Mouse (Mus musculus): ENCODE data around the gene Mettl27. TPM values are rescaled to one million over a fixed set of nuclear protein-coding genes. Genes with fewer than 3 reads are reported as not detected.
"Not testable (repeated sequence)": the region's sequence is repeated elsewhere in the genome, so short reads cannot be mapped to it uniquely, and the experiment has no call there.

Mettl27 gene
- total and polyA plus RNA-seq, 2 experiments from 2014 or later = 8.5 to 10.9 TPM

- DNase-seq (ENCODE audit: low spot score) (no peak), ATAC-seq (no peak)
- H3K4me1 ChIP-seq (ENCODE audit: insufficient read depth, low read length) = peaks cover 4% of the 10 kb centered on the region; the same call in 1 of the 2 replicates
- no peaks in the 10 kb centered on the region for H3K9me3 ChIP-seq (ENCODE audit: low read length)
- WGBS = 34% methylated on average over 5 of the region's 5 CpGs
- H3K27ac ChIP-seq = no peak overlapping the region
- TF ChIP-seq CTCF (IDR thresholded peaks at IDR 0.05; ENCODE audit: low read depth) = no peak
- no peak overlapping the region for H3K4me3 ChIP-seq (ENCODE audit: low read length)
- no peak overlapping the region for H3K9ac ChIP-seq (replicated peaks; ENCODE audit: low read length)
- no peak overlapping the region for H3K4me2 ChIP-seq (ENCODE audit: low read depth, low read length)
- no peaks in the 10 kb centered on the region for H3K36me3 ChIP-seq (ENCODE audit: insufficient read depth, low read length)
- H3K27me3 ChIP-seq (ENCODE audit: insufficient read depth, low read length) = no peaks in the 10 kb centered on the region
These were observed 31.4 kb downstream of the Mettl27 start for GRCm38 (mm10) chr5:134963546-134963945.

GRCm38 (mm10) chr5:134964655-134965054 is 32.5 kb downstream of the Mettl27 start:
- H3K27me3 ChIP-seq (ENCODE audit: insufficient read depth, low read length); H3K4me3 ChIP-seq (ENCODE audit: low read length); H3K9ac ChIP-seq (replicated peaks; ENCODE audit: low read length); ATAC-seq; H3K36me3 ChIP-seq (ENCODE audit: insufficient read depth, low read length); H3K27ac ChIP-seq; DNase-seq (ENCODE audit: low spot score); H3K4me1 ChIP-seq (ENCODE audit: insufficient read depth, low read length); H3K4me2 ChIP-seq (ENCODE audit: low read depth, low read length); H3K9me3 ChIP-seq (ENCODE audit: low read length): not testable (repeated sequence)

- Histone ChIP-seq H3K4me1 (ENCODE audit: insufficient read depth, low read length) (peaks cover 4% of the 10 kb centered on the region; the same call in 1 of the 2 replicates), H3K9ac (replicated peaks; ENCODE audit: low read length) (no peak overlapping the region), H3K27me3 (ENCODE audit: insufficient read depth, low read length) (no peaks in the 10 kb centered on the region), H3K4me3 (ENCODE audit: low read length) (peak overlapping the region; percentile 23), H3K9me3 (ENCODE audit: low read length) (no peaks in the 10 kb centered on the region), H3K36me3 (ENCODE audit: insufficient read depth, low read length) (no peaks in the 10 kb centered on the region), H3K27ac (no peak overlapping the region), H3K4me2 (ENCODE audit: low read depth, low read length) (peak overlapping the region; percentile 54)
- peak; percentile 85 for TF ChIP-seq CTCF (IDR thresholded peaks at IDR 0.05; ENCODE audit: low read depth)
- DNase-seq (ENCODE audit: low spot score) = peak; percentile 90
- ATAC-seq = peak; percentile 56; the same call in 1 of the 2 replicates
- WGBS = 8% methylated on average over 10 of the region's 10 CpGs
These were observed 33.3 kb downstream of the Mettl27 start for GRCm38 (mm10) chr5:134965473-134965851.

DNA sequence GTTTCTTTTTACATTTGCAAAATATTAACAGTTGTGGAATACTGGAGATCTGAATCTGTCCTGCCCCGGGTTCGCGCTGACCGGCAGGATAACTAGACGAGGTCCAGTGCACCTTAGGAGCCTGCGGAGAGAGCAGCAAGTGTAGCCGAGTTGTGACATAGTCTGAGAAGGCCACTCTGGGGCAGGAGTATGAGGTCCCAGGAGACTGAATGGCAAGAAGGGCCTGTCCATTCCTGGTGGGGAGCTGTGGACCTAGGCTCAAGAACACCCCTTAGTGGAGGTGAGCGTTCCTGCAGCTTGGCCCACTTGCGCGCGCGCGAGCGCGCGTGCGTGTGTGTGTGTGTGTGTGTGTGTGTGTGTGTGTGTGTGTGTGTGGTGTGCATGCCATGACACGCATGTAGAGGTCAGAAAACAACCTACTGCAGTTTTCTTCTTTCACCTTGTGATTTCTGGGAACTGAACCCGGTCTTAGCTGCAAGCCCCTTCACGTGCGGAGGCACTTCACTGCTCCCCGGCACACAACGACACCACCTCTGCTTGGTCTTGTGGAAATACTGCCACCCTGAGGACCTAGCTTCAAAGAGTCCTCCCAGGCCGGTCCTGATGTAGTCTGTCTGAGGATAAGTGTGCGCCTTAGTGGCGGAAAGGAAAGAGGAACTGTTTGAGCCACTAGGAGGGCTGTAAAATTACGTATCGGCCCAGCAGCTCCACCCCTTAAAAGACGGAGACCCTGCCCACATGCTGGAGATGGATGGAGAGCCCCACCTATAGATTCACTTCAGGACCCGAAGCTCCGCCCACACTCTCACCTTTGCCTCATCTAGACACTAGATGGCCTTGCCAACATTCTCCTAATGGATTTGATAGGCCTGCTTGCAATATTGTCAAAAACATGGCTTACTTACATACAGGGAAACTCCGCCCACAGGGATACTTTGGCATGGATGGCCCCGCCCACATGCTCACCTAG is 34.0 kb downstream of the Mettl27 start:
- Histone ChIP-seq H3K27me3 (ENCODE audit: insufficient read depth, low read length) (no peaks in the 10 kb centered on the region), H3K4me1 (ENCODE audit: insufficient read depth, low read length) (peaks cover 4% of the 10 kb centered on the region; the same call in 1 of the 2 replicates), H3K9me3 (ENCODE audit: low read length) (no peaks in the 10 kb centered on the region), H3K4me2 (ENCODE audit: low read depth, low read length) (peak overlapping the region; percentile 54), H3K9ac (replicated peaks; ENCODE audit: low read length) (no peak overlapping the region), H3K4me3 (ENCODE audit: low read length) (peak overlapping the region; percentile 23), H3K27ac (no peak overlapping the region), H3K36me3 (ENCODE audit: insufficient read depth, low read length) (no peaks in the 10 kb centered on the region)
- TF ChIP-seq CTCF (IDR thresholded peaks at IDR 0.05; ENCODE audit: low read depth) = peak; percentile 43; the same call in 1 of the 2 replicates
- 7% methylated on average over 24 of the region's 33 CpGs for WGBS
- DNase-seq (ENCODE audit: low spot score) (peak; percentile 76), ATAC-seq (peak; percentile 80)

DNA sequence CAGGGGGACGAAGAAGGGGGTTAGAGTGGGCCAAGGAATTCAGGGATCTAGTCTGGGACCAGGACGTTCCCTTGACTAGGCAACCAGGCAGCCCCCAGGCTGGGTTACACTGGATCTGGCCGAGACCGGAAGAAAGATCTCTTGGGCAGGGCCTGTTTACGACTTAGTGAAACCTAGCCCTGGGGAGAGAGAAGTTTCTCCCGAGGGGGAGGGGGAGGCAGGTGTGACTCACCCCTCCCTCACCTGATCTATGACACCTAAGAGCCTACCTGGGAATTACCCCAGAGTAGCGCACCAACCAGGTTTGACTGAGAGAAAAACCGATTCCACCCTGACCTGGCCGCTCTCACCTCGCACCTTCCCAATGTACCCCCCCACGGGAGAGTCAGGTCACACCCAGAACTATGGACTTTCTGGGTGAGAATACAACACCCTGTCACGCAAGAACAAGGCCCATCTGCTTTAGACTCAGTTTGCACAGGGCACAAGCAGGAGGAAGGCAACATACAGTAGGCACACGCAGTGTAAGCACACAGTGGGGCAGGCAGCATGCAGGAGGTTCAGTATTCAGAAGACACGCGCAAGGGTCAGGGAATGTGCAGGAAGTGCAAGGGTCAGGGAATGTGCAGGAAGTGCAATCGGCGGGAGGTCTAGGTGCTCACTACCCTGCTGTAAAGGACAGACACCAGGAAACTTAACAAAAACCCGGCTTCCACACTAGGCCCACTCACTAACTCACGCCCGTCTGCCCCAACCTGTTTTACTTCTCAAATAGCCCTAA is 35.2 kb downstream of the Mettl27 start:
- Histone ChIP-seq H3K27me3 (ENCODE audit: insufficient read depth, low read length) (no peaks in the 10 kb centered on the region), H3K27ac (no peak overlapping the region), H3K4me1 (ENCODE audit: insufficient read depth, low read length) (peaks cover 4% of the 10 kb centered on the region; the same call in 1 of the 2 replicates), H3K9ac (replicated peaks; ENCODE audit: low read length) (no peak overlapping the region), H3K36me3 (ENCODE audit: insufficient read depth, low read length) (no peaks in the 10 kb centered on the region), H3K4me2 (ENCODE audit: low read depth, low read length) (no peak overlapping the region), H3K4me3 (ENCODE audit: low read length) (no peak overlapping the region), H3K9me3 (ENCODE audit: low read length) (no peaks in the 10 kb centered on the region)
- DNase-seq (ENCODE audit: low spot score) (no peak), ATAC-seq (no peak)
- WGBS = 86% methylated on average over 20 of the region's 20 CpGs
- TF ChIP-seq CTCF (IDR thresholded peaks at IDR 0.05; ENCODE audit: low read depth) = no peak

DNA sequence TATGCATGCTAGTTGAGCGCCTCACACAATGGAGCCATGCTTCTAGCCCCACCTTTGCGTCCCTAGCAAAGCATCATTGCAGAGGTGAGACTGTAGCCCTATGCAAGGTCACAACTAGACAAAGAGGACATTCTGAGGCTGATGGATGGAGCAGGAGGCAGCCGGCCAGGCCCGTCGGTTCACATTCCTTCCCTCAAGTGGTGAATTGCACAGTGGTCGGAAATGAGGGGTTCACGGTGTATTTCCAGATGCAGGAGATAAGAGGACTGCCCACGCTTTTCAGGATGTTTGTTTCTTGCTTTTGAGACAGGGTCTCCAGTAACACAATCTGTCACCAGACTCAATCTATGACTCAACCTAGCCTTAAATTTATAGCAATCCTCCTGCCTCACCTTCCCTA is 38.5 kb downstream of the Mettl27 start:
- DNase-seq (ENCODE audit: low spot score) (no peak), ATAC-seq (no peak)
- no peaks in the 10 kb centered on the region for H3K27me3 ChIP-seq (ENCODE audit: insufficient read depth, low read length)
- no peak overlapping the region for H3K27ac ChIP-seq
- H3K4me1 ChIP-seq (ENCODE audit: insufficient read depth, low read length) = peaks cover 4% of the 10 kb centered on the region; the same call in 1 of the 2 replicates
- H3K4me3 ChIP-seq (ENCODE audit: low read length) = no peak overlapping the region
- H3K9ac ChIP-seq (replicated peaks; ENCODE audit: low read length) = no peak overlapping the region
- no peak for TF ChIP-seq CTCF (IDR thresholded peaks at IDR 0.05; ENCODE audit: low read depth)
- no peaks in the 10 kb centered on the region for H3K36me3 ChIP-seq (ENCODE audit: insufficient read depth, low read length)
- 77% methylated on average over 8 of the region's 8 CpGs for WGBS
- H3K4me2 ChIP-seq (ENCODE audit: low read depth, low read length) = no peak overlapping the region
- H3K9me3 ChIP-seq (ENCODE audit: low read length) = no peaks in the 10 kb centered on the region

All from hindbrain, postnatal 0 days (tissue).